Mouse (Mus musculus): ENCODE measurements around the gene Cop1. TPM values are rescaled to one million over a fixed set of nuclear protein-coding genes. Genes with fewer than 3 reads are reported as not detected.

Gene Cop1
- total and polyA plus RNA-seq, 3 experiments: 28.3 to 95.1 (median 83.8) TPM

DNA sequence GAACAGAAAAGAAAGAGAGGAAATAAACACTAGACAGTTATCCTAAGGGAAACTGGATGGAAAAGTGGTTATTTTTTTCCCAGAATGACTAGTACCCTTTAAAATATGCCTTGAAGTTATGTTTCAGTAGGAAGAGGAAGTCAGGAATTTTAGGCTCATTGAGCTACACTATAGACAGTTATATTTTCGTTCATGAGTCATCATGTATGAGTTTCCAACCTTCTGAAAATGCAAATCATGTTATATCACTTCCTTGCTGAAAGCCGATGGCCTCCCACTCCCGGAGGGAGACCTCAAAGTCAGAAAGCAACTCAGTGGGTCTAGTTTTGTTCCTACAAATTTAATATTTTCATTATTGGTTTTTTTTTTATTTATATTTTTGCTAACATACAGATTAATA is 33.5 kb upstream of the Cop1 start:
- TF ChIP-seq MYB (IDR thresholded peaks at IDR 0.05; ENCODE audit: low read depth, low read length): no peak
- no peak for TF ChIP-seq ZC3H11A (IDR thresholded peaks at IDR 0.05; ENCODE audit: low read depth, low read length)
- no peak for TF ChIP-seq UBTF (IDR thresholded peaks at IDR 0.05; ENCODE audit: borderline replicate concordance, insufficient read depth, low read depth, low read length)
- no peak for DNase-seq (ENCODE audit: low read depth, low spot score)
- H3K79me2 ChIP-seq (ENCODE audit: control insufficient read depth, insufficient read depth, low read length, poor library complexity): no peaks in the 10 kb centered on the region
- H3K9me3 ChIP-seq (replicated peaks; ENCODE audit: insufficient read depth, low read length): no peaks in the 10 kb centered on the region
- H3K9ac ChIP-seq (ENCODE audit: control insufficient read depth, low read depth, low read length, poor library complexity, severe bottlenecking): no peak overlapping the region
- H3K36me3 ChIP-seq (ENCODE audit: control insufficient read depth in 1 of 2, insufficient read depth in 2 of 2, low read length in 2 of 2): no peaks in the 10 kb centered on the region
- H3K27me3 ChIP-seq (ENCODE audit: control insufficient read depth in 1 of 2, insufficient read depth in 2 of 2, low read length in 2 of 2): no peaks in the 10 kb centered on the region
- H3K4me3 ChIP-seq (ENCODE audit: control insufficient read depth in 1 of 2, insufficient read depth in 1 of 2, low read depth in 2 of 2, low read length in 2 of 2): no peak overlapping the region
- H3K4me1 ChIP-seq (ENCODE audit: control insufficient read depth in 1 of 2, insufficient read depth in 2 of 2, low read length in 2 of 2): no peaks in the 10 kb centered on the region
- H3K27ac ChIP-seq (ENCODE audit: control insufficient read depth, low read depth, low read length): no peak overlapping the region

DNA sequence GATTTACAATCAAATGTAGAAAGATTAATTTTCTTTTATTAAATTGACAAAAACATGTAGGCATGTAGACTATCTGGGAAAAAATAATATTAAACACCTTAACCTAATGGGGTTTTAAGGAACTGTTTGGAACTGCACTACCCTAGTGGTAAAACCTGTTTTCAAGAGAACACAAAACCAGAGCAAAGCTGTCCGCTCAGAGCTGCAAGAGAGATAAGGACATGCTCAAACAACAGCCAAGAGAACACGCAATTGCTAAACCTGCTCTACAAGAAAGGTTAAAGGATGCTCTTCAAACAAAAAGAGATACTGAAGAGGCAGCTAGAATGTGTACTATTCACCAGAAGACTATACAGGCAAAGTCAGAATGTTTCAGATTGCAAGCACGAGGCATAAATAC is 32.5 kb upstream of the Cop1 start:
- Histone ChIP-seq H3K36me3 (ENCODE audit: control insufficient read depth in 1 of 2, insufficient read depth in 2 of 2, low read length in 2 of 2) (no peaks in the 10 kb centered on the region), H3K27me3 (ENCODE audit: control insufficient read depth in 1 of 2, insufficient read depth in 2 of 2, low read length in 2 of 2) (no peaks in the 10 kb centered on the region), H3K79me2 (ENCODE audit: control insufficient read depth, insufficient read depth, low read length, poor library complexity) (no peaks in the 10 kb centered on the region), H3K4me1 (ENCODE audit: control insufficient read depth in 1 of 2, insufficient read depth in 2 of 2, low read length in 2 of 2) (no peaks in the 10 kb centered on the region), H3K9ac (ENCODE audit: control insufficient read depth, low read depth, low read length, poor library complexity, severe bottlenecking) (no peak overlapping the region), H3K27ac (ENCODE audit: control insufficient read depth, low read depth, low read length) (no peak overlapping the region), H3K4me3 (ENCODE audit: control insufficient read depth in 1 of 2, insufficient read depth in 1 of 2, low read depth in 2 of 2, low read length in 2 of 2) (no peak overlapping the region), H3K9me3 (replicated peaks; ENCODE audit: insufficient read depth, low read length) (no peaks in the 10 kb centered on the region)
- no peak for DNase-seq (ENCODE audit: low read depth, low spot score)
- no peak for TF ChIP-seq TCF12 (IDR thresholded peaks at IDR 0.05; ENCODE audit: low read depth, low read length)
- no peak for TF ChIP-seq RCOR1 (IDR thresholded peaks at IDR 0.05; ENCODE audit: low read depth, low read length)
- no peak for TF ChIP-seq NRF1 (IDR thresholded peaks at IDR 0.05; ENCODE audit: insufficient read depth, low read depth, low read length, poor library complexity, severe bottlenecking)
- TF ChIP-seq ZNF384 (IDR thresholded peaks at IDR 0.05; ENCODE audit: low read depth, low read length): no peak

DNA sequence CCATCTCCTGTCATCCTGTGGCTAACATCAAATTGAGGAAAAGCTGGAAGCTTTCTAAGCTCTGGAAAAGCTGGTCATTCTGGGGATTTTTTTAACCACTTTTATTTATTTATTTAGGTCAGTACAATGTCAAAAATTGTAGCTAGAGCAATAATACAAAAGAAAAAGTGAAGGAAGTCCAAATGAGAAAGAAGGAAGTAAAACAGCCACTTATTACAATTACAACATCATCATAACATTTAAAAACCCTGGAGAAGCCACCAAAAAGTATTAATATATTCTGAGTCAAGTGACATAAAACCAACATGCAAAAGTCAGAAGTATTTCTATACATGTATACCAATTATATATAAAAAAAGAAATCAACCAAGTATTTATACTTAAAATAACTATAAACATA is 30.9 kb upstream of the Cop1 start:
- Histone ChIP-seq H3K9me3 (replicated peaks; ENCODE audit: insufficient read depth, low read length) (no peaks in the 10 kb centered on the region), H3K4me1 (ENCODE audit: control insufficient read depth in 1 of 2, insufficient read depth in 2 of 2, low read length in 2 of 2) (no peaks in the 10 kb centered on the region), H3K27ac (ENCODE audit: control insufficient read depth, low read depth, low read length) (no peak overlapping the region), H3K9ac (ENCODE audit: control insufficient read depth, low read depth, low read length, poor library complexity, severe bottlenecking) (no peak overlapping the region), H3K4me3 (ENCODE audit: control insufficient read depth in 1 of 2, insufficient read depth in 1 of 2, low read depth in 2 of 2, low read length in 2 of 2) (no peak overlapping the region), H3K79me2 (ENCODE audit: control insufficient read depth, insufficient read depth, low read length, poor library complexity) (no peaks in the 10 kb centered on the region), H3K27me3 (ENCODE audit: control insufficient read depth in 1 of 2, insufficient read depth in 2 of 2, low read length in 2 of 2) (no peaks in the 10 kb centered on the region), H3K36me3 (ENCODE audit: control insufficient read depth in 1 of 2, insufficient read depth in 2 of 2, low read length in 2 of 2) (no peaks in the 10 kb centered on the region)
- no peak for TF ChIP-seq ZNF384 (IDR thresholded peaks at IDR 0.05; ENCODE audit: low read depth, low read length)
- no peak for TF ChIP-seq CTCF (IDR thresholded peaks at IDR 0.05 in 2 of 3, conservative IDR thresholded peaks at IDR 0.05 in 1 of 3; ENCODE audit: control insufficient read depth in 1 of 3, insufficient read depth in 1 of 3, low read depth in 2 of 3, low read length in 3 of 3, poor library complexity in 1 of 3, severe bottlenecking in 1 of 3)
- TF ChIP-seq POLR2AphosphoS5 (IDR thresholded peaks at IDR 0.05; ENCODE audit: borderline replicate concordance, low read depth, low read length): no peak
- no peak for TF ChIP-seq JUND (IDR thresholded peaks at IDR 0.05; ENCODE audit: low read depth, low read length)
- no peak for TF ChIP-seq ZC3H11A (IDR thresholded peaks at IDR 0.05; ENCODE audit: low read depth, low read length)
- no peak for TF ChIP-seq SMC3 (IDR thresholded peaks at IDR 0.05; ENCODE audit: low read depth, low read length)
- no peak for TF ChIP-seq ELF1 (IDR thresholded peaks at IDR 0.05; ENCODE audit: low read depth, low read length)
- TF ChIP-seq TAL1 (IDR thresholded peaks at IDR 0.05; ENCODE audit: low read length): no peak
- no peak for TF ChIP-seq POLR2AphosphoS2 (IDR thresholded peaks at IDR 0.05; ENCODE audit: low read length)
- no peak for TF ChIP-seq GATA1 (IDR thresholded peaks at IDR 0.05; ENCODE audit: low read depth, low read length)
- TF ChIP-seq BHLHE40 (IDR thresholded peaks at IDR 0.05; ENCODE audit: borderline replicate concordance, low read depth, low read length): no peak
- TF ChIP-seq MYB (IDR thresholded peaks at IDR 0.05; ENCODE audit: low read depth, low read length): no peak
- no peak for TF ChIP-seq USF2 (IDR thresholded peaks at IDR 0.05; ENCODE audit: borderline replicate concordance in 1 of 2, insufficient read depth in 1 of 2, low read depth in 1 of 2, low read length in 2 of 2)
- TF ChIP-seq SIN3A (IDR thresholded peaks at IDR 0.05; ENCODE audit: low read length): no peak
- TF ChIP-seq HCFC1 (IDR thresholded peaks at IDR 0.05; ENCODE audit: low read depth, low read length): no peak
- TF ChIP-seq RCOR1 (IDR thresholded peaks at IDR 0.05; ENCODE audit: low read depth, low read length): no peak
- no peak for TF ChIP-seq GABPA (IDR thresholded peaks at IDR 0.05; ENCODE audit: low read depth, low read length)
- TF ChIP-seq CHD2 (IDR thresholded peaks at IDR 0.05; ENCODE audit: low read length): no peak
- DNase-seq (ENCODE audit: low read depth, low spot score): no peak

Measured in MEL (cell line).